Mouse (Mus musculus): ENCODE data around the gene Elf1. TPM values are rescaled to one million over a fixed set of nuclear protein-coding genes. Genes with fewer than 3 reads are reported as not detected.

The Elf1 gene
- polyA plus RNA-seq (2014; fragmentation: Illumina TruSeq; extraction: RNeasy Lipid Tissue Mini Kit (QIAGEN cat#74804); ENCODE audit: low read depth, low replicate concordance): 64.3 TPM

GRCm38 (mm10) chr14:79480624-79481338 is at the start of gene Elf1:
Elf1 (plus strand) TSS chr14:79481194.

GRCm38 (mm10) chr14:79451681-79452590 is 29.1 kb upstream of the Elf1 start, which contains the start of gene Kbtbd6:
Kbtbd6 (plus strand) TSS chr14:79451835.

GRCm38 (mm10) chr14:79481339-79482151 is 551 bp downstream of the Elf1 start, which contains the start of gene Wbp4:
Wbp4 (minus strand) TSS chr14:79481520.

GRCm38 (mm10) chr14:79587139-79587851 is 106.3 kb downstream of the Elf1 start, which contains the start of gene Sugt1:
Sugt1 (plus strand) TSS chr14:79587691.

Other genes starting within 250 kb of the Elf1 start
- not detected for gene Zfp957, start 233.8 kb upstream of the Elf1 start, polyA plus RNA-seq (2014; fragmentation: Illumina TruSeq; extraction: RNeasy Lipid Tissue Mini Kit (QIAGEN cat#74804); ENCODE audit: low read depth, low replicate concordance)
- 31.9 TPM for gene Rgcc, start 179.5 kb upstream of the Elf1 start, polyA plus RNA-seq (2014; fragmentation: Illumina TruSeq; extraction: RNeasy Lipid Tissue Mini Kit (QIAGEN cat#74804); ENCODE audit: low read depth, low replicate concordance)
- 59.5 TPM for gene Naa16, start 90.4 kb upstream of the Elf1 start, polyA plus RNA-seq (2014; fragmentation: Illumina TruSeq; extraction: RNeasy Lipid Tissue Mini Kit (QIAGEN cat#74804); ENCODE audit: low read depth, low replicate concordance)
- gene Mtrf1, start 83.4 kb upstream of the Elf1 start, polyA plus RNA-seq (2014; fragmentation: Illumina TruSeq; extraction: RNeasy Lipid Tissue Mini Kit (QIAGEN cat#74804); ENCODE audit: low read depth, low replicate concordance): 21.3 TPM
- 32.5 TPM for gene Kbtbd7, start 54.7 kb upstream of the Elf1 start, polyA plus RNA-seq (2014; fragmentation: Illumina TruSeq; extraction: RNeasy Lipid Tissue Mini Kit (QIAGEN cat#74804); ENCODE audit: low read depth, low replicate concordance)
- 0.93 TPM for gene Kbtbd6, start 29.4 kb upstream of the Elf1 start, polyA plus RNA-seq (2014; fragmentation: Illumina TruSeq; extraction: RNeasy Lipid Tissue Mini Kit (QIAGEN cat#74804); ENCODE audit: low read depth, low replicate concordance)
- 89.2 TPM for gene Wbp4, start 326 bp downstream of the Elf1 start, polyA plus RNA-seq (2014; fragmentation: Illumina TruSeq; extraction: RNeasy Lipid Tissue Mini Kit (QIAGEN cat#74804); ENCODE audit: low read depth, low replicate concordance)
- 293 TPM for gene Sugt1, start 106.5 kb downstream of the Elf1 start, polyA plus RNA-seq (2014; fragmentation: Illumina TruSeq; extraction: RNeasy Lipid Tissue Mini Kit (QIAGEN cat#74804); ENCODE audit: low read depth, low replicate concordance)
- not detected for gene Cnmd, start 181.0 kb downstream of the Elf1 start, polyA plus RNA-seq (2014; fragmentation: Illumina TruSeq; extraction: RNeasy Lipid Tissue Mini Kit (QIAGEN cat#74804); ENCODE audit: low read depth, low replicate concordance)